Mouse (Mus musculus) CH12.LX (cell line): ENCODE data around the gene 2810004N23Rik. TPM values are rescaled to one million over a fixed set of nuclear protein-coding genes. Genes with fewer than 3 reads are reported as not detected.

ENCODE experiments used
- DNase-seq: peaks from one replicate; pipeline ENCODE4 v3.0.0-alpha.2; 2013; ENCODE audit errors: extremely low read depth
- H3K27ac ChIP-seq: 2 replicates; pipeline ENCODE4 v1.5.1; 2012; ENCODE audit warnings: low read depth, mild to moderate bottlenecking, control low read depth, moderate library complexity; ENCODE audit not compliant: insufficient read depth
- H3K27me3 ChIP-seq: replicated peaks from 2 replicates; pipeline ENCODE3; 2012; ENCODE audit warnings: inconsistent platforms
- H3K36me3 ChIP-seq, 2 experiments: replicated peaks in 1 of 2; 2 replicates each; pipeline versions ENCODE3 to v1.6.1; 2012; ENCODE audit warnings: inconsistent platforms in 1 of 2, low read length in 1 of 2, mild to moderate bottlenecking in 1 of 2, mixed read lengths in 1 of 2, moderate library complexity in 1 of 2; ENCODE audit not compliant: control insufficient read depth in 1 of 2, insufficient read depth in 1 of 2
- H3K4me1 ChIP-seq, 2 experiments: 2 replicates each; pipeline ENCODE4 v1.6.1; 2012; ENCODE audit warnings: inconsistent platforms in 1 of 2, moderate library complexity in 1 of 2; ENCODE audit not compliant: insufficient read depth in 2 of 2, control insufficient read depth in 1 of 2
- H3K4me2 ChIP-seq: 2 replicates; pipeline ENCODE4 v1.6.1; 2012; ENCODE audit warnings: low read depth, mild to moderate bottlenecking, control low read depth; ENCODE audit not compliant: poor library complexity, insufficient read depth, severe bottlenecking
- H3K4me3 ChIP-seq, 3 experiments: fragments of 150-350 bp in 1 of 3; sonication (generic) in 1 of 3; replicated peaks in 1 of 3; 2 replicates each; pipeline versions ENCODE3 to v1.5.1; 2011 to 2012; ENCODE audit warnings: low read depth in 2 of 3, low read length in 2 of 3, mild to moderate bottlenecking in 2 of 3, moderate library complexity in 2 of 3, control low read depth in 1 of 3, improper control_type of control experiment in 1 of 3, inconsistent platforms in 1 of 3, mixed read lengths in 1 of 3; ENCODE audit not compliant: poor library complexity in 1 of 3
- H3K79me2 ChIP-seq: replicated peaks from 2 replicates; pipeline ENCODE4 v1.6.1; 2012; ENCODE audit warnings: mild to moderate bottlenecking, moderate library complexity; ENCODE audit not compliant: control insufficient read depth, poor library complexity, insufficient read depth, severe bottlenecking; ENCODE audit errors: extremely low read depth
- H3K9ac ChIP-seq: 2 replicates; pipeline ENCODE4 v1.6.1; 2012; ENCODE audit warnings: low read depth, mild to moderate bottlenecking, control low read depth, moderate library complexity; ENCODE audit not compliant: insufficient read depth
- H3K9me3 ChIP-seq: replicated peaks from 2 replicates; pipeline ENCODE3; 2012; ENCODE audit warnings: low read length, inconsistent platforms, mixed read lengths
- BHLHE40 ChIP-seq: IDR thresholded peaks from 2 replicates; pipeline ENCODE4 v1.6.1; 2011; ENCODE audit warnings: mild to moderate bottlenecking, low read depth, low read length, improper control_type of control experiment
- CHD1 ChIP-seq: IDR thresholded peaks from 2 replicates; pipeline ENCODE4 v1.6.1; 2012; ENCODE audit warnings: low read depth, low read length, improper control_type of control experiment, inconsistent platforms
- CTCF ChIP-seq, 2 experiments: IDR thresholded peaks in 1 of 2; conservative IDR thresholded peaks in 1 of 2; 2 replicates each; pipeline ENCODE4 v1.5.1; 2011 to 2012; ENCODE audit warnings: low read depth in 2 of 2, low read length in 2 of 2, improper control_type of control experiment in 1 of 2, inconsistent platforms in 1 of 2, mild to moderate bottlenecking in 1 of 2, moderate library complexity in 1 of 2
- ELF1 ChIP-seq: IDR thresholded peaks from 2 replicates; pipeline ENCODE4 v1.6.1; 2014; ENCODE audit warnings: low read depth, mild to moderate bottlenecking, inconsistent platforms, low read length, improper control_type of control experiment
- EP300 ChIP-seq: IDR thresholded peaks from 2 replicates; pipeline ENCODE4 v1.6.1; 2011; ENCODE audit warnings: low read length, improper control_type of control experiment
- ETS1 ChIP-seq: conservative IDR thresholded peaks from 2 replicates; pipeline ENCODE4 v1.6.1; 2012; ENCODE audit warnings: low read depth, mild to moderate bottlenecking, inconsistent platforms, low read length, improper control_type of control experiment, moderate library complexity
- GABPA ChIP-seq: IDR thresholded peaks from 2 replicates; pipeline ENCODE4 v1.6.1; 2012; ENCODE audit warnings: low read depth, low read length, improper control_type of control experiment, inconsistent platforms; ENCODE audit not compliant: insufficient replicate concordance
- IRF4 ChIP-seq: IDR thresholded peaks from 2 replicates; pipeline ENCODE4 v1.6.1; 2014; ENCODE audit warnings: low read depth, mild to moderate bottlenecking, inconsistent platforms, low read length, improper control_type of control experiment
- JUN ChIP-seq: IDR thresholded peaks from 2 replicates; pipeline ENCODE4 v1.6.1; 2011; ENCODE audit warnings: low read depth, mild to moderate bottlenecking, low read length, improper control_type of control experiment, moderate library complexity; ENCODE audit not compliant: insufficient read depth
- JUND ChIP-seq: conservative IDR thresholded peaks from 2 replicates; pipeline ENCODE4 v1.6.1; 2011; ENCODE audit warnings: low read depth, low read length, improper control_type of control experiment
- KAT2A ChIP-seq: IDR thresholded peaks from 2 replicates; pipeline ENCODE4 v1.6.1; 2012; ENCODE audit warnings: low read length, improper control_type of control experiment, inconsistent platforms; ENCODE audit not compliant: insufficient replicate concordance
- MAFK ChIP-seq: IDR thresholded peaks from 2 replicates; pipeline ENCODE4 v1.6.1; 2011; ENCODE audit warnings: low read length, improper control_type of control experiment; ENCODE audit not compliant: insufficient replicate concordance
- MAX ChIP-seq: IDR thresholded peaks from 2 replicates; pipeline ENCODE4 v1.6.1; 2011; ENCODE audit warnings: low read length, improper control_type of control experiment
- MXI1 ChIP-seq: IDR thresholded peaks from 2 replicates; pipeline ENCODE4 v1.6.1; 2011; ENCODE audit warnings: mild to moderate bottlenecking, low read depth, low read length, improper control_type of control experiment
- MYC ChIP-seq: IDR thresholded peaks from 2 replicates; pipeline ENCODE4 v1.6.1; 2011; ENCODE audit warnings: low read depth, mild to moderate bottlenecking, improper control_type of control experiment, low read length
- POLR2A ChIP-seq: IDR thresholded peaks from 2 replicates; pipeline ENCODE4 v1.6.1; 2011; ENCODE audit warnings: low read depth, mild to moderate bottlenecking, improper control_type of control experiment, low read length
- POLR2AphosphoS2 ChIP-seq: IDR thresholded peaks from 2 replicates; pipeline ENCODE4 v1.6.1; 2011; ENCODE audit warnings: low read depth, low read length, improper control_type of control experiment
- TBP ChIP-seq: conservative IDR thresholded peaks from 2 replicates; pipeline ENCODE4 v1.6.1; 2011; ENCODE audit warnings: low read depth, low read length, improper control_type of control experiment
- TCF12 ChIP-seq: IDR thresholded peaks from 2 replicates; pipeline ENCODE4 v1.6.1; 2014; ENCODE audit warnings: low read depth, mild to moderate bottlenecking, inconsistent platforms, low read length, improper control_type of control experiment
- UBTF ChIP-seq: IDR thresholded peaks from 2 replicates; pipeline ENCODE4 v1.6.1; 2012; ENCODE audit warnings: low read depth, mild to moderate bottlenecking, inconsistent platforms, low read length, improper control_type of control experiment, moderate library complexity
- USF1 ChIP-seq: IDR thresholded peaks from 2 replicates; pipeline ENCODE4 v1.6.1; 2014; ENCODE audit warnings: low read depth, mild to moderate bottlenecking, inconsistent platforms, low read length, improper control_type of control experiment
- ZNF384 ChIP-seq: IDR thresholded peaks from 2 replicates; pipeline ENCODE4 v1.6.1; 2012; ENCODE audit warnings: low read depth, low read length, improper control_type of control experiment, inconsistent platforms
- dilution Hi-C: fragments of 300-500 bp; cut with MboI; formaldehyde crosslinking; loops from 2 replicates; pipeline ENCODE4 v1.14.3; 2020; ENCODE audit warnings: low sequenced_read_pairs; ENCODE audit not compliant: extremely low pct_unique_long_range_greater_than_20kb, extremely low pct_ligation_motif_present
- in situ Hi-C: fragments of 300-500 bp; cut with MboI; formaldehyde crosslinking; loops from 3 replicates; pipeline ENCODE4 v1.14.3; 2019; ENCODE audit warnings: low sequenced_read_pairs, low pct_ligation_motif_present, low pct_unique_long_range_greater_than_20kb, mixed read lengths
- polyA plus RNA-seq: library from polyadenylated mRNA; unstranded; fragments of >175 nt; gene quantifications from 2 replicates; pipeline ENCODE4 v1.2.1, GENCODE M21; 2012; ENCODE audit warnings: low read depth; ENCODE audit not compliant: insufficient read length
- total RNA-seq, 2 experiments: library from RNA; depleted of rRNA; stranded (reverse); fragments of 300-350 nt in 1 of 2; fragments of >200 nt in 1 of 2; gene quantifications; 2 replicates each; pipeline ENCODE4 v1.2.3; 2012 to 2014

Gene 2810004N23Rik
- total and polyA plus RNA-seq, 3 experiments: 45.1 to 75.7 (median 47.6) TPM

- Histone ChIP-seq H3K79me2 (no peaks in the 10 kb centered on the region), H3K4me3 (no peak overlapping the region), H3K9me3 (peaks cover 14% of the 10 kb centered on the region), H3K27ac (no peak overlapping the region), H3K9ac (no peak overlapping the region), H3K36me3 (no peaks in the 10 kb centered on the region), H3K4me2 (peak overlapping the region; percentile 53), H3K4me1 (peaks cover 8 to 22% of the 10 kb centered on the region in 2 experiments), H3K27me3 (peaks cover 62% of the 10 kb centered on the region)
- dilution Hi-C loops: no loop called here
- TF ChIP-seq MAFK (0 out of 2 replicates have a peak, but pooled peaks have one; percentile 48), BHLHE40 (0 out of 2 replicates have a peak, but pooled peaks have one; percentile 33), CHD1 (no peak), UBTF (no peak), TCF12 (peak; percentile 39; the same call in 1 of the 2 replicates), EP300 (peak; percentile 59; the same call in 1 of the 2 replicates), ELF1 (no peak), USF1 (no peak), IRF4 (peak; percentile 45; the same call in 1 of the 2 replicates), JUND (no peak), CTCF (conservative IDR thresholded peaks at IDR 0.05 in 1 of 2, IDR thresholded peaks at IDR 0.05 in 1 of 2; ENCODE audit: low read depth in 2 of 2, low read length in 2 of 2) (no peak)
- DNase-seq: peak; percentile 56
- in situ Hi-C loops: no loop called here
Observed at GRCm38 (mm10) chr8:124826658-124827057, 36.3 kb downstream of the 2810004N23Rik start.

DNA sequence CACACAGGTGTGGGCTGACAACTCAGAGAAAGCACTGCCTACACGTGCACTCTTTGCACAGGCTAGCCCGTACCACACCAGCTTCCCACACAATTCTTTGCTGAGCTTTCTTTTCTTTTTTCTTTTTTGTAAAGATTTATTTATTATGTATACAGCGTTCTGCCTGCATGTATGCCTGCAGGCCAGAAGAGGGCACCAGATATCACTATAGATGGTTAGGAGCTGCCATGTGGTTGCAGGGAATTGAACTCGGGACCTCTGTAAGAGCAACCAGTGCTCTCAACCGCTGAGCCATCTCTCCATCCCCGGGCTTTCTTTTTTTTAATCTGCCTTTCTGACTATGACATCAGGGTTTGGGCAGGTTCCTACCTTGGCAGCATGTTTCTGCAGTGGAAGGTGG, 39.4 kb downstream of the 2810004N23Rik start:
- dilution Hi-C loops: no loop called here
- Histone ChIP-seq H3K4me1 (peaks cover 8 to 19% of the 10 kb centered on the region in 2 experiments), H3K27ac (no peak overlapping the region), H3K9ac (no peak overlapping the region), H3K9me3 (peaks cover 22% of the 10 kb centered on the region), H3K4me2 (no peak overlapping the region), H3K36me3 (no peaks in the 10 kb centered on the region), H3K79me2 (no peaks in the 10 kb centered on the region), H3K27me3 (peaks cover 68% of the 10 kb centered on the region), H3K4me3 (no peak overlapping the region)
- no peak for DNase-seq
- in situ Hi-C loops: no loop called here
- peak; percentile 47; the same call in 1 of the 2 replicates for TF ChIP-seq MYC
- TF ChIP-seq POLR2AphosphoS2: no peak
- no peak for TF ChIP-seq TBP
- TF ChIP-seq CTCF (conservative IDR thresholded peaks at IDR 0.05 in 1 of 2, IDR thresholded peaks at IDR 0.05 in 1 of 2; ENCODE audit: low read depth in 2 of 2, low read length in 2 of 2): peak in 1 of 2 experiments; percentile 33; a peak in 2 of 4 replicates

- Histone ChIP-seq H3K4me1 (no peaks in the 10 kb centered on the region), H3K27me3 (peaks cover 58% of the 10 kb centered on the region), H3K79me2 (no peaks in the 10 kb centered on the region), H3K27ac (no peak overlapping the region), H3K9ac (no peak overlapping the region), H3K4me2 (no peak overlapping the region), H3K9me3 (peaks cover 38% of the 10 kb centered on the region), H3K36me3 (no peaks in the 10 kb centered on the region), H3K4me3 (no peak overlapping the region)
- in situ Hi-C loops: no loop called here
- TF ChIP-seq ZNF384 (no peak), CHD1 (no peak), KAT2A (no peak), JUN (no peak), MAFK (no peak), POLR2A (no peak), GABPA (no peak), MAX (no peak), IRF4 (no peak), POLR2AphosphoS2 (no peak), EP300 (no peak), ETS1 (no peak), MXI1 (no peak), UBTF (no peak)
- dilution Hi-C loops: no loop called here
- no peak for DNase-seq
Observed at GRCm38 (mm10) chr8:124820125-124820524, 42.8 kb downstream of the 2810004N23Rik start.
